Mouse (Mus musculus) midbrain, postnatal 0 days (tissue): ENCODE data around the gene 1500011B03Rik. TPM values are rescaled to one million over a fixed set of nuclear protein-coding genes. Genes with fewer than 3 reads are reported as not detected.
"Not testable (repeated sequence)": the region's sequence is repeated elsewhere in the genome, so short reads cannot be mapped to it uniquely, and the experiment has no call there.

ENCODE experiments used
- ATAC-seq: fragments of 200-750 bp; cut with Nextera tagmentation; 2 replicates; pipeline ENCODE4 v1.8.0; 2017; ENCODE audit warnings: moderate number of reproducible peaks, mild to moderate bottlenecking, moderate TSS enrichment, moderate library complexity; ENCODE audit not compliant: low FRiP score
- DNase-seq: peaks from one replicate; pipeline ENCODE4 v3.0.0-alpha.2; 2015; ENCODE audit warnings: low spot score
- H3K27ac ChIP-seq: fragments of 300-500 bp; sonication (generic); 2 replicates; pipeline ENCODE4 v1.5.1; 2014; ENCODE audit warnings: low read depth, mild to moderate bottlenecking, low read length, mixed read lengths
- H3K27me3 ChIP-seq: fragments of 300-500 bp; sonication (generic); 2 replicates; pipeline ENCODE4 v1.6.1; 2014; ENCODE audit warnings: low read length, control low read depth, mixed read lengths; ENCODE audit not compliant: insufficient read depth
- H3K36me3 ChIP-seq: fragments of 300-500 bp; sonication (generic); 2 replicates; pipeline ENCODE4 v1.6.1; 2014; ENCODE audit warnings: low read length, control low read depth, mixed read lengths; ENCODE audit not compliant: insufficient read depth
- H3K4me1 ChIP-seq: fragments of 300-500 bp; sonication (generic); 2 replicates; pipeline ENCODE4 v1.6.1; 2014; ENCODE audit warnings: mild to moderate bottlenecking, control low read depth, antibody characterized with exemption, low read length, mixed read lengths; ENCODE audit not compliant: insufficient read depth
- H3K4me2 ChIP-seq: fragments of 300-500 bp; sonication (generic); 2 replicates; pipeline ENCODE4 v1.6.1; 2014; ENCODE audit warnings: low read depth, mild to moderate bottlenecking, low read length, mixed read lengths; ENCODE audit not compliant: poor library complexity, severe bottlenecking
- H3K4me3 ChIP-seq: fragments of 300-500 bp; sonication (generic); 2 replicates; pipeline ENCODE4 v1.5.1; 2014; ENCODE audit warnings: low read depth, mild to moderate bottlenecking, low read length, moderate library complexity
- H3K9ac ChIP-seq: fragments of 300-500 bp; sonication (generic); replicated peaks from 2 replicates; pipeline ENCODE4 v1.6.1; 2014; ENCODE audit warnings: mild to moderate bottlenecking, low read length, moderate library complexity, mixed read lengths; ENCODE audit not compliant: poor library complexity, severe bottlenecking
- H3K9me3 ChIP-seq: fragments of 300-500 bp; sonication (generic); 2 replicates; pipeline ENCODE4 v1.6.1; 2016; ENCODE audit warnings: low read length, control low read depth
- CTCF ChIP-seq: IDR thresholded peaks from 2 replicates; pipeline ENCODE4 v1.5.1; 2016; ENCODE audit warnings: antibody characterized with exemption, mild to moderate bottlenecking
- WGBS: fragments of 180-500 bp; shearing (Covaris S2); extraction: QIAGEN DNeasy Blood & Tissue Kit; methylation state at CpG from one replicate; pipeline ENCODE4 v1.1.7; 2014; 5-methylcytosine and 5-hydroxymethylcytosine counted together
- polyA plus RNA-seq: library from polyadenylated mRNA; unstranded; fragments of >200 nt; fragmentation: Nextera tagmentation; extraction: Ambion mirVana; gene quantifications from 2 replicates; pipeline ENCODE4 v1.2.1, GENCODE M21; 2015
- total RNA-seq: library from RNA; depleted of rRNA; stranded (reverse); fragments of >200 nt; gene quantifications from 2 replicates; pipeline ENCODE4 v1.2.3, GENCODE M21; 2014; rRNA removed

The 1500011B03Rik gene
- total RNA-seq = 299 and 345 TPM in 2 replicates
- 372 and 393 TPM in 2 replicates for polyA plus RNA-seq

GRCm38 (mm10) chr5:114822796-114823688, at the start of gene 1500011B03Rik:
TSS of gene 1500011B03Rik (minus strand) at chr5:114823468.
- Histone ChIP-seq H3K36me3 (no peaks in the 10 kb centered on the region), H3K9ac (peak within 1 kb of the TSS; percentile 71), H3K27me3 (no peaks in the 10 kb centered on the region), H3K9me3 (no peaks in the 10 kb centered on the region), H3K27ac (peak within 1 kb of the TSS; percentile 76), H3K4me2 (peak within 1 kb of the TSS; percentile 45), H3K4me3 (peak within 1 kb of the TSS; percentile 49), H3K4me1 (no peaks in the 10 kb centered on the region)
- no peak for TF ChIP-seq CTCF
- peak; percentile 90 for DNase-seq
- peak; percentile 86 for ATAC-seq
- 6% methylated on average over 52 of the region's 53 CpGs for WGBS

- no peak for TF ChIP-seq CTCF
- DNase-seq (no peak), ATAC-seq (no peak)
- Histone ChIP-seq H3K4me1 (no peaks in the 10 kb centered on the region), H3K27ac (no peak overlapping the region), H3K4me3 (no peak overlapping the region), H3K27me3 (no peaks in the 10 kb centered on the region), H3K36me3 (no peaks in the 10 kb centered on the region), H3K9me3 (0 out of 2 replicates have a peak, but pooled peaks cover 8% of the 10 kb centered on the region), H3K9ac (no peak overlapping the region), H3K4me2 (no peak overlapping the region)
- WGBS = 86% methylated on average over 12 of the region's 12 CpGs
Measured at GRCm38 (mm10) chr5:114865279-114865678, 42.0 kb upstream of the 1500011B03Rik start.

DNA sequence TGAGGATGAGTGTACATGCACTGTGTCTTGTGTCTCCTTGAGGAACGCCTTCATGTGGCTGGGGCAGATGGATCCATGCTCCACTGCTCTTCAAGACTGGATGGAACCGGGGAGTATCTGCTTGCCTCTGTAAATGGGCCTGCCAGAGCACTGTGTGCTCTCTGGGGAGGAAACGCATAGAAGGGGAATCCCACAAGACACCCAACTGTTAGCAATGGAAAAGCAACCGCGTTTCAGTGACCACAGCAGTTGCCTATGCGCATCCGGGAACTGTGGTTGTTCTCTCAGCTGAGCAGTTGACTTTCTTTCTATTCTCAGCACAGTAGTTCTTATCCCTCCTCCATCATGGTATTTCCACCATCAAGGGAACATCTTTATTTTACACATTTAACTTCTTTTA, 41.5 kb upstream of the 1500011B03Rik start:
- Histone ChIP-seq H3K36me3 (no peaks in the 10 kb centered on the region), H3K9ac (no peak overlapping the region), H3K9me3 (0 out of 2 replicates have a peak, but pooled peaks cover 8% of the 10 kb centered on the region), H3K4me2 (no peak overlapping the region), H3K4me1 (no peaks in the 10 kb centered on the region), H3K27ac (no peak overlapping the region), H3K27me3 (no peaks in the 10 kb centered on the region), H3K4me3 (no peak overlapping the region)
- TF ChIP-seq CTCF = no peak
- ATAC-seq = no peak
- 74% methylated on average over 7 of the region's 7 CpGs for WGBS
- no peak for DNase-seq

- TF ChIP-seq CTCF = no peak
- no peak for ATAC-seq
- peaks cover 4% of the 10 kb centered on the region for H3K4me1 ChIP-seq
- DNase-seq = no peak
- WGBS = 77% methylated on average over 6 of the region's 6 CpGs
- H3K4me2 ChIP-seq = no peak overlapping the region
- H3K9ac ChIP-seq = no peak overlapping the region
- no peak overlapping the region for H3K4me3 ChIP-seq
- H3K9me3 ChIP-seq = no peaks in the 10 kb centered on the region
- H3K27me3 ChIP-seq = no peaks in the 10 kb centered on the region
- H3K36me3 ChIP-seq = no peaks in the 10 kb centered on the region
- no peak overlapping the region for H3K27ac ChIP-seq
Measured at GRCm38 (mm10) chr5:114861730-114862129, 38.5 kb upstream of the 1500011B03Rik start.

GRCm38 (mm10) chr5:114859253-114859652, 36.0 kb upstream of the 1500011B03Rik start:
- WGBS = 4% methylated on average over 18 of the region's 18 CpGs
- Histone ChIP-seq H3K36me3 (no peaks in the 10 kb centered on the region), H3K9me3 (no peaks in the 10 kb centered on the region), H3K27me3 (no peaks in the 10 kb centered on the region), H3K9ac (peak overlapping the region; percentile 55; the same call in 1 of the 2 replicates), H3K4me1 (peaks cover 4% of the 10 kb centered on the region), H3K4me2 (peak overlapping the region; percentile 54), H3K27ac (peak overlapping the region; percentile 26; the same call in 1 of the 2 replicates), H3K4me3 (peak overlapping the region; percentile 23; the same call in 1 of the 2 replicates)
- peak; percentile 91 for DNase-seq
- ATAC-seq = 0 out of 2 replicates have a peak, but pooled peaks have one; percentile 41
- peak; percentile 93 for TF ChIP-seq CTCF

DNA sequence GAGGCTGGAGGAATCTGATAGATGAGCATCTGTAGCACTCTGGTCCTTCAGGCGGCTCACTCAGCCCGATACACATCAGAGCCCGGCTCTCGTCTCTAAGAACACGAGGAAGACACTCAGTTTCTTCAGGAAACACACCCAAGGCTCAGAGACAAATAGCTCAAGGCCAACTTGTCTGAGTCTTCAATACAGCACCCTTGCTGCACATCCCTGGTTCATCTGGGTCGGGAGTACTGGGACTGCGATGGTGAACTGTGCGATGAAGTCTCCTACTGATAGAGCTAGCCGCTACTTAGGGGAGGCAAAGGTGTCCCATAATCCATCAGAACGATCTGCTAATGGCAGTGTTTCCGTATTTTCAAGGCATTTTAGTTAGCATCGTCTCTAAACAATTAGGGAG, 35.3 kb upstream of the 1500011B03Rik start, which contains the start of gene Gm9936:
TSS of gene Gm9936 (minus strand) at position 101 of the 400 bp plus-strand sequence.
- H3K4me1 ChIP-seq = peaks cover 4% of the 10 kb centered on the region
- H3K9me3 ChIP-seq = no peaks in the 10 kb centered on the region
- no peaks in the 10 kb centered on the region for H3K27me3 ChIP-seq
- no peaks in the 10 kb centered on the region for H3K36me3 ChIP-seq
- WGBS = 86% methylated on average over 12 of the region's 12 CpGs
- peak within 1 kb of the TSS; percentile 26; the same call in 1 of the 2 replicates for H3K27ac ChIP-seq
- ATAC-seq = no peak
- peak within 1 kb of the TSS; percentile 55; the same call in 1 of the 2 replicates for H3K9ac ChIP-seq
- TF ChIP-seq CTCF = no peak
- H3K4me2 ChIP-seq = peak within 1 kb of the TSS; percentile 54
- DNase-seq = no peak
- peak within 1 kb of the TSS; percentile 23; the same call in 1 of the 2 replicates for H3K4me3 ChIP-seq

GRCm38 (mm10) chr5:114853364-114853763, 30.1 kb upstream of the 1500011B03Rik start, which contains the start of gene 4930519G04Rik:
TSS of gene 4930519G04Rik (plus strand) at chr5:114853664.
- H3K36me3 ChIP-seq, H3K4me3 ChIP-seq, H3K9me3 ChIP-seq, H3K4me2 ChIP-seq, ATAC-seq, H3K27ac ChIP-seq, H3K27me3 ChIP-seq, DNase-seq, H3K4me1 ChIP-seq, H3K9ac ChIP-seq: not testable (repeated sequence)
- 76% methylated on average over 3 of the region's 5 CpGs for WGBS
